Mouse (Mus musculus) common myeloid progenitor, adult 5-6 weeks (primary cell): ENCODE results near the gene Hist2h3c2. TPM values are rescaled to one million over a fixed set of nuclear protein-coding genes. Genes with fewer than 3 reads are reported as not detected.
A peak's percentile ranks its signal among the peaks of the same experiment; 100 is the strongest.

ENCODE experiments used
- ATAC-seq: replicated peaks from 2 replicates; pipeline ENCODE4 v1.8.0; 2016; ENCODE audit warnings: low read depth, mild to moderate bottlenecking, moderate TSS enrichment, inconsistent platforms; ENCODE audit not compliant: poor library complexity, severe bottlenecking
- total RNA-seq: library from RNA; stranded (forward); fragments of 200-1000, 187-1606 nt; gene quantifications from 2 replicates; pipeline ENCODE4 v1.2.3, GENCODE M21; 2017

Hist2h3c2 gene
- total RNA-seq, 1 experiment from 2014 or later, result 129 TPM

- peak; percentile 66 for ATAC-seq
Measured at GRCm38 (mm10) chr3:96262216-96262875, 23.4 kb upstream of the Hist2h3c2 start.

- ATAC-seq, result no peak
Measured at GRCm38 (mm10) chr3:96261623-96262022, 22.7 kb upstream of the Hist2h3c2 start.

- no peak for ATAC-seq
Measured at GRCm38 (mm10) chr3:96260220-96260619, 21.3 kb upstream of the Hist2h3c2 start.

GRCm38 (mm10) chr3:96257190-96257589 is 18.3 kb upstream of the Hist2h3c2 start:
- no peak for ATAC-seq

GRCm38 (mm10) chr3:96255926-96256593 is 17.1 kb upstream of the Hist2h3c2 start:
- ATAC-seq, result no peak

- ATAC-seq, result 0 out of 2 replicates have a peak, but pooled peaks have one; percentile 37
Measured at GRCm38 (mm10) chr3:96254683-96255355, 15.9 kb upstream of the Hist2h3c2 start.

- peak; percentile 58 for ATAC-seq
Measured at GRCm38 (mm10) chr3:96251787-96252186, 12.9 kb upstream of the Hist2h3c2 start.

GRCm38 (mm10) chr3:96250890-96251289 is 12.0 kb upstream of the Hist2h3c2 start:
- ATAC-seq, result no peak

GRCm38 (mm10) chr3:96249034-96249345 is 10.1 kb upstream of the Hist2h3c2 start:
- no peak for ATAC-seq

- no peak for ATAC-seq
Measured at GRCm38 (mm10) chr3:96248141-96249033, 9.5 kb upstream of the Hist2h3c2 start.

- ATAC-seq, result no peak
Measured at GRCm38 (mm10) chr3:96247356-96248140, 8.6 kb upstream of the Hist2h3c2 start.

- peak; percentile 64 for ATAC-seq
Measured at GRCm38 (mm10) chr3:96246427-96246856, 7.5 kb upstream of the Hist2h3c2 start, which contains the start of gene Hist2h3c1. Gene Hist2h3c1, plus strand, starts transcription at chr3:96246685.

GRCm38 (mm10) chr3:96246018-96246417 is 7.1 kb upstream of the Hist2h3c2 start:
- peak; percentile 46 for ATAC-seq

- peak; percentile 71 for ATAC-seq
Measured at GRCm38 (mm10) chr3:96245003-96245886, 6.3 kb upstream of the Hist2h3c2 start, which contains the start of gene Hist2h2aa1. Gene Hist2h2aa1, plus strand, starts transcription at chr3:96245497.

GRCm38 (mm10) chr3:96243921-96244572 is 5.1 kb upstream of the Hist2h3c2 start:
- no peak for ATAC-seq

- ATAC-seq, result no peak
Measured at GRCm38 (mm10) chr3:96240799-96241197, 1.9 kb upstream of the Hist2h3c2 start.

- ATAC-seq, result peak; percentile 64
Measured at GRCm38 (mm10) chr3:96239949-96240798, 1.2 kb upstream of the Hist2h3c2 start, which contains the start of gene Hist2h2aa2. Gene Hist2h2aa2, minus strand, starts transcription at chr3:96240276.
